Mouse (Mus musculus): Measurements from ENCODE around the gene Mlf1.

Gene Mlf1

GRCm38 (mm10) chr3:67373872-67374271 lies at the start of gene Mlf1:
Gene Mlf1 (plus strand): TSS chr3:67374097.
- DNase-seq: peak; percentile 88 to 91

GRCm38 (mm10) chr3:67339558-67339957 lies 34.3 kb upstream of the Mlf1 start:
- no peak for DNase-seq

- DNase-seq: no peak
Measured at GRCm38 (mm10) chr3:67340921-67341320, 33.0 kb upstream of the Mlf1 start.

- peak; percentile 6 to 7 for DNase-seq
Measured at GRCm38 (mm10) chr3:67343004-67343662, 30.8 kb upstream of the Mlf1 start.

GRCm38 (mm10) chr3:67344599-67344998 lies 29.3 kb upstream of the Mlf1 start:
- peak; percentile 58 to 63 for DNase-seq

- DNase-seq: no peak
Measured at GRCm38 (mm10) chr3:67346674-67347073, 27.2 kb upstream of the Mlf1 start.

- no peak for DNase-seq
Measured at GRCm38 (mm10) chr3:67351406-67352127, 22.3 kb upstream of the Mlf1 start.

GRCm38 (mm10) chr3:67352128-67352762 lies 21.7 kb upstream of the Mlf1 start:
- DNase-seq: peak; percentile 42 to 46

- no peak for DNase-seq
Measured at GRCm38 (mm10) chr3:67352763-67353149, 21.1 kb upstream of the Mlf1 start.

- no peak for DNase-seq
Measured at GRCm38 (mm10) chr3:67358376-67358775, 15.5 kb upstream of the Mlf1 start.

- DNase-seq: no peak
Measured at GRCm38 (mm10) chr3:67366087-67366892, 7.6 kb upstream of the Mlf1 start.

GRCm38 (mm10) chr3:67367481-67367880 lies 6.4 kb upstream of the Mlf1 start:
- DNase-seq: no peak

- no peak for DNase-seq
Measured at GRCm38 (mm10) chr3:67369407-67370079, 4.4 kb upstream of the Mlf1 start.

GRCm38 (mm10) chr3:67372194-67372593 lies 1.7 kb upstream of the Mlf1 start:
- DNase-seq: no peak

- no peak for DNase-seq
Measured at GRCm38 (mm10) chr3:67372781-67373180, 1.1 kb upstream of the Mlf1 start.

GRCm38 (mm10) chr3:67374360-67374778 lies 472 bp downstream of the Mlf1 start:
- DNase-seq: no peak

- DNase-seq: no peak
Measured at GRCm38 (mm10) chr3:67375063-67375462, 1.2 kb downstream of the Mlf1 start, which contains the start of gene Gm17402. Gene Gm17402 (minus strand): TSS chr3:67375163.

- DNase-seq: no peak
Measured at GRCm38 (mm10) chr3:67378215-67378614, 4.3 kb downstream of the Mlf1 start.

GRCm38 (mm10) chr3:67429338-67429998 lies 55.6 kb downstream of the Mlf1 start:
- peak in 1 of 2 experiments; percentile 8 for DNase-seq

GRCm38 (mm10) chr3:67429999-67430380 lies 56.1 kb downstream of the Mlf1 start, which contains the start of gene Gfm1:
Gene Gfm1 (plus strand): TSS chr3:67430096.
- DNase-seq: peak; percentile 91 to 94

- no peak for DNase-seq
Measured at GRCm38 (mm10) chr3:67434011-67434410, 60.1 kb downstream of the Mlf1 start.

- DNase-seq: no peak
Measured at GRCm38 (mm10) chr3:67447143-67447542, 73.2 kb downstream of the Mlf1 start.
